ENCODE assay signal across 24 mouse cellular contexts in genomic region chr10:7191721-7192413, GRCm38 (mm10). TPM values are rescaled to one million over a fixed set of nuclear protein-coding genes. Genes with fewer than 3 reads are reported as not detected.
A peak's percentile ranks its signal among the peaks of the same experiment; 100 is the strongest.
DNase-seq lines count a peak whose midpoint lies in the region; ATAC-seq lines count a peak whose summit lies in the region.
"Had no signal": no experiment of that assay in that cellular context is flagged by ENCODE, and none has a peak within 500 bp of the region (broad histone marks: within the 10 kb centered on the region; RNA-seq: fewer than 3 reads in every experiment).

No protein-coding gene starts in this region.

- ATAC-seq in intestine, embryonic 16.5 days = peak; percentile 92
- 0 out of 2 replicates have a peak, but pooled peaks have one; percentile 8 for ATAC-seq in kidney, embryonic 14.5 days (ENCODE audit: low FRiP score, low TSS enrichment)
- ATAC-seq: forebrain, postnatal 0 days; inflammation-experienced regulatory T-cells, adult 6 months; lung, postnatal 0 days had no signal

- no peak overlapping the region for H3K4me3 ChIP-seq in intestine, embryonic 16.5 days (ENCODE audit: low read length)
- H3K4me3 ChIP-seq in kidney, embryonic 14.5 days (ENCODE audit: low read length) = no peak overlapping the region
- H3K4me3 ChIP-seq: embryonic facial prominence, embryonic 15.5 days; heart, embryonic 13.5 days; hindbrain, embryonic 13.5 days; liver, embryonic 15.5 days; neural tube, embryonic 15.5 days had no signal

- 60% methylated on average over 9 of the region's 9 CpGs for WGBS in intestine, embryonic 16.5 days
- WGBS in kidney, embryonic 14.5 days = 72% methylated on average over 9 of the region's 9 CpGs

- H3K9ac ChIP-seq in intestine, embryonic 16.5 days (ENCODE audit: low read depth, low read length) = no peak overlapping the region
- no peak overlapping the region for H3K9ac ChIP-seq in kidney, embryonic 14.5 days (ENCODE audit: low read depth, low read length)
- H3K9ac ChIP-seq: embryonic facial prominence, embryonic 15.5 days; forebrain, postnatal 0 days; heart, embryonic 13.5 days; hindbrain, embryonic 13.5 days; liver, embryonic 15.5 days; neural tube, embryonic 15.5 days had no signal

- no peaks in the 10 kb centered on the region for H3K36me3 ChIP-seq in intestine, embryonic 16.5 days (ENCODE audit: control insufficient read depth, insufficient read depth, low read length)
- H3K36me3 ChIP-seq in kidney, embryonic 14.5 days (ENCODE audit: control insufficient read depth, insufficient read depth, low read length) = no peaks in the 10 kb centered on the region
- H3K36me3 ChIP-seq: embryonic facial prominence, embryonic 15.5 days; heart, embryonic 13.5 days; hindbrain, embryonic 13.5 days; liver, embryonic 15.5 days; neural tube, embryonic 15.5 days had no signal

- H3K27ac ChIP-seq in intestine, embryonic 16.5 days (ENCODE audit: low read length) = peak overlapping the region; percentile 60
- no peak overlapping the region for H3K27ac ChIP-seq in kidney, embryonic 14.5 days (ENCODE audit: low read depth, low read length)
- H3K27ac ChIP-seq: embryonic facial prominence, embryonic 15.5 days; heart, embryonic 13.5 days; hindbrain, embryonic 13.5 days; liver, embryonic 15.5 days; neural tube, embryonic 15.5 days had no signal

- no peak overlapping the region for H3K4me2 ChIP-seq in intestine, embryonic 16.5 days (ENCODE audit: low read depth, low read length)
- H3K4me2 ChIP-seq in kidney, embryonic 14.5 days (replicated peaks; ENCODE audit: low read depth, low read length) = no peak overlapping the region
- H3K4me2 ChIP-seq: embryonic facial prominence, embryonic 15.5 days; heart, embryonic 13.5 days; hindbrain, embryonic 13.5 days; liver, embryonic 15.5 days; neural tube, embryonic 15.5 days had no signal

- peak; percentile 17 for DNase-seq in ZHBTc4 (ENCODE audit: low read depth, low spot score)
- DNase-seq in kidney, postnatal 36 days = peak; percentile 75 to 83
- no peak for DNase-seq in cerebellum, adult 8-10 months
- no peak for DNase-seq in frontal cortex, postnatal 25 days (ENCODE audit: low spot score in 2 of 2)
- DNase-seq in adrenal gland, postnatal 36 days = no peak
- no peak for DNase-seq in layer of hippocampus, postnatal 14 days (ENCODE audit: low spot score in 2 of 2)
- DNase-seq: adrenal gland, adult 2 months; cerebellum, adult 11 months; cerebellum, postnatal 36 days; forebrain, postnatal 0 days; gastrocnemius, postnatal 10 days; heart, adult 11 months; midbrain, embryonic 14.5 days; right cerebral cortex, postnatal 25 days; thymus, postnatal 25 days had no signal

- H3K9me3 ChIP-seq in intestine, embryonic 16.5 days (ENCODE audit: control insufficient read depth, low read length) = no peaks in the 10 kb centered on the region
- no peaks in the 10 kb centered on the region for H3K9me3 ChIP-seq in kidney, embryonic 14.5 days (ENCODE audit: control insufficient read depth, low read length)
- H3K9me3 ChIP-seq: embryonic facial prominence, embryonic 15.5 days; heart, embryonic 13.5 days; hindbrain, embryonic 13.5 days; liver, embryonic 15.5 days; neural tube, embryonic 15.5 days had no signal

- no peaks in the 10 kb centered on the region for H3K27me3 ChIP-seq in intestine, embryonic 16.5 days (replicated peaks; ENCODE audit: control insufficient read depth, insufficient read depth, low read length)
- no peaks in the 10 kb centered on the region for H3K27me3 ChIP-seq in kidney, embryonic 14.5 days (ENCODE audit: control insufficient read depth, insufficient read depth, low read length)
- H3K27me3 ChIP-seq: embryonic facial prominence, embryonic 15.5 days; heart, embryonic 13.5 days; hindbrain, embryonic 13.5 days; liver, embryonic 15.5 days; neural tube, embryonic 15.5 days had no signal

- peaks cover 42% of the 10 kb centered on the region for H3K4me1 ChIP-seq in intestine, embryonic 16.5 days (ENCODE audit: control insufficient read depth, insufficient read depth, low read length)
- H3K4me1 ChIP-seq in kidney, embryonic 14.5 days (ENCODE audit: control insufficient read depth, insufficient read depth, low read length) = peaks cover 40% of the 10 kb centered on the region
- H3K4me1 ChIP-seq: neural tube, embryonic 15.5 days had no signal

RNA-seq across cellular contexts. Expression of gene Cnksr3, which starts 20.2 kb away (rescaled TPM):
- polyA plus RNA-seq in intestine, embryonic 16.5 days (2015; fragmentation: Nextera tagmentation; extraction: Ambion mirVana) = 13.4 and 14.2 TPM in 2 replicates
- 8.3 and 15.2 TPM in 2 replicates for polyA plus RNA-seq in kidney, embryonic 14.5 days (2014; fragmentation: Nextera tagmentation; extraction: Ambion mirVana)
- total RNA-seq in adrenal gland, postnatal 36 days (2021) = 10 to 100 TPM; 12.7 to 14.3 TPM
- total RNA-seq in layer of hippocampus, postnatal 14 days (2021) = 10 to 100 TPM; 16.5 to 20.8 TPM

Comparison
In these comparisons a context has a peak if more than half of its experiments do, and no peak if none do; other contexts are left out.
1. DNase-seq: peak in ZHBTc4 (single experiment) and kidney, postnatal 36 days (2 of 2); none in cerebellum, adult 8-10 months (single experiment), frontal cortex, postnatal 25 days (0 of 2), adrenal gland, postnatal 36 days (0 of 2) and layer of hippocampus, postnatal 14 days (0 of 2).